Mouse (Mus musculus): Measurements from ENCODE around the gene Foxp1.
A peak's percentile ranks its signal among the peaks of the same experiment; 100 is the strongest.

The Foxp1 gene

DNA sequence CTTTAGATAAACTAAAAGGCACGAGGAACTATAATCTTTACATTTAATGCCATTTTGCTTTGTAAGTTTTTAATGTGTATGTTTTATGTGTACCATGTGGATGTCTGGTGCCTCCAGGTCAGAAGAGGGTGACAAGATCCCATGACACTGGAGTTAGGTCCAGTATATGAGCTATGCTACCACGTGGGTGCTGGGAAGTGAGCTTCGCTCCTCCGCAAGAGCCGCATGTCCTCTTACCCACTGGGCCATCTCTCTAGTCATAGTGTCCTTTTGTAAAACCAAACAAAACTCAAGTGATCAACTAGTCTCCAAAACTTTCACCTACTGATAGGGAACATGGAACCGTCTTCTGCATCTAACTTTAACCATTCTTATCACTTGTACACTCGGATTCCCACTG lies 542.5 kb downstream of the Foxp1 start:
- no peak for DNase-seq

- DNase-seq, result no peak
Measured at GRCm38 (mm10) chr6:98977806-98978205, 544.7 kb downstream of the Foxp1 start.

DNA sequence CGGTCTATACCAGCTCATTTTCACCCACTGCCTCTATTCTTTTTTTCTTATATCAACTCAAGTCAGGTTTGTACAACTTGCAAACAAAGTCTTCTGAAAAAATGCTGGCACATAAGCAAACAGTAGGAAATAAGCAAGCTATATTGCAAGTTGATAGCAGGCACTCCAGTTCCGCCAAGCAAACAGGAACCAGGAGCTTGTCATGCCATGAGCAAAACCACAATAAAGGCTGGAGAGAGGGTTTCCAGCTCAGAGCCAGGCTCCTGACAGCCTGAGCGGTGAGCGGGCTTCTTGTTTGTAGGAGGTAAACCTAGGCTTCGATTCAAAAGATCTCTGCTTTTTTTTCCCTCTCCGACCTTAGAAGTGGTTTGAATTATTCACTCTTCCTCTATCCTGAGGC lies 546.6 kb downstream of the Foxp1 start:
- no peak for DNase-seq

- DNase-seq, result no peak
Measured at GRCm38 (mm10) chr6:98973433-98973832, 549.1 kb downstream of the Foxp1 start.

DNA sequence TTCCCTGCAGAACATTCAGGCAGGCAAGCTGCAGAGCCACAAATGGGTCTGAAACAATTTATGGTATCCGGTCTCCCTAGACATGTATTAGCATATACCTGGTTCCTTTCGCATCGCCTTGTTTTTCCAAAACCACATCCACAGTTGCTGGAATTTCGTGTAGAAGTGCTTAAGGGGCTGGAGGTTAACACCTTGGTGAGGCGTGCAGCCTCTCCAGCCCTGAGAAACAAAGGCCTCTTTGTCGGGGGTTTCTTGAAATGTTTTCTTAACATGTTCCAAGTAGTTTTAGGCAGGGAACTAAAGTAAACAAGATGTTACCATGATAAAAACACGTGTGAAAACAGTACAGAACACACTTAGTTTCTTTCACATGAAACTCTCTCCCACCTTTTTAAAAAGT lies 550.1 kb downstream of the Foxp1 start:
- no peak for DNase-seq

DNA sequence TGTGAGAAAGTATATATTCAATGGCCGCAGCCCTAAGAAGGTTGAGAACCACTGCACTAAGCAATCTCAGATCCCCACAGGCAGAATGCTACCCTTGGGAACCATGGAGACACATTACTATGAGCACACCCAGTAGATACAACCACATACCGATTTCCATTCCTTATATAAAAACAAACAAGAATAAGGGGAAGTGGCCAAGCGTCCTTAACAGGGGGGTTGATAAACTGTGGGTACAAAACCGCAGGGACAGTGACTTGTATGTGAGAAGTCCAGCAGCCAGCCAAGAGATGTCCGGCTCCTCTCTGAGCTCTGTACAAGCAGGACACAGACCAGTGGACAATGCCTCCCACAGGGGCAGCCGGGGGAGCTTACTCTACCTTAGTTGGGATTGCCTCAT lies 563.2 kb downstream of the Foxp1 start:
- DNase-seq, result no peak

DNA sequence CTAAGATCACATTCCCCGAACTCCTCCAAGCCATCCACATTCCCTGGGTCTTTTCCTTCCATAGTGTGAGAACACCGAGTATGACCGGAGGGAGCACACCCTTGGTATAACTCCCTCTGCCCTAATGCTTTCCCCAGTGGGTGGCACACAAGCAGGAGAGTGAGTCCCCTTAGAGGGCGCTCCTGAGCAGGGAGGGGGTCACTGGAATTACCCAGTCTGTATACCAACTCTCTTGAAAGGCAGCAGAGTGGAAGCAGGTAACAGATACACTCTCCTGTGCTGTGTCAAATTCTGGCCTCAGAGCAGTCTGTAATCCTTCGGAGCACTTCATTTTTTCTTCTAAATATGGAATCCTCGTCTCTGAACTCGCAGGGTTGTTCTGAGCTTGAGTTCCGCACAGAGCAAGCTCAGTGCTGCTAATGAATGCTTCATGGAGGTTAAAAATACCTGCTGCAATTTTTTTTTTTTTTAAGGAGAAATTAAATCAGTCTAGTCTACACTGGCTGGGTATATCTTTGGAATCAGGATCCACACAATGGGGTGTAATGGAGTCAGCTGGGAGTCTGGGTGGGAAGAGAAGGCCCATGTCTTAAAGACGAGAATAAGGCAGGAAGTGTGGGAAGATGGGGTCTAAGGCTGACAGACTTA lies 565.9 kb downstream of the Foxp1 start:
- peak; percentile 20 for DNase-seq

DNA sequence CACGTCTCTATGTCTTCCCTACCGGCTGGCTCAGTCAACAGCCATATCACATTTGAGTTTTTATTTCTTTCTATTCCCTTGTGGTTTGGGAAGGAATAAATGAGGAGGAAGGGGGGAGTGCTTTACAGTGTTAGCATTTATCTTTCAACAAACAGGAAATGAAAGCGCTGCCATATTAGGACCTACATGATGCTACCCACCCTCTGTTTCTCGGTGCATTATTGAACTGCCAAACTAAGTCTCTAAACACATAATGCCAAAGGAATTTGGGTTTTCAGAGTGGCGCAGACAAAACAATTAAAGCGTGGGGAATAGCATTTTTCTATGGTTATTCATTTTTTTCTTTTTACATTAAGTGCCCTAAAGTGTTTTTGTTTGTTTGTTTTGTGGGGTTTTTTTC lies 566.8 kb downstream of the Foxp1 start:
- DNase-seq, result no peak

GRCm38 (mm10) chr6:98954439-98954838 lies 568.1 kb downstream of the Foxp1 start:
- DNase-seq, result no peak

DNA sequence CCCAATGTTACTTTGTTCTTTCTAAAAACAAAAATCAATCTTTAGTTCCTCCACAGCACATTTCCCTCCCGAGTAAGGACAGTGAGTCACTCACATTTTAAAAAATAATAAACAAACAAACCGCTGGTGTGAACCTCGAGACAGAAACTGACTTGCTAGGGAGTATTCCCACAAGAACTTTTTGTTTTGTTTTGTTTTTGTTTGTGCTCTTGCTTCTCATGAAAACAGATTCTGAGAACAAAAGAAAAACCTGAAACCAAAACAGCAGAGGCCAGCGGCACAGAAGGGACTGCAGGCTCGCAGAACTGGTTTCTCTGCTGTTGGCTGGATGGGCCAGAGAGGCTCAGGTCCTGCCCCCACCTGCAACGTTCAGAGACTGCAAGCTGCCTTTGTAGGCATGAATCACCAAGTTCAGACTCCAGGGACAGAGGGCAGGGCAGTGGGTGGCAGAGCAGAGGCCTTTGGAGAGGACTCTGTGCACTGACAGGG lies 572.8 kb downstream of the Foxp1 start:
- DNase-seq, result no peak

DNA sequence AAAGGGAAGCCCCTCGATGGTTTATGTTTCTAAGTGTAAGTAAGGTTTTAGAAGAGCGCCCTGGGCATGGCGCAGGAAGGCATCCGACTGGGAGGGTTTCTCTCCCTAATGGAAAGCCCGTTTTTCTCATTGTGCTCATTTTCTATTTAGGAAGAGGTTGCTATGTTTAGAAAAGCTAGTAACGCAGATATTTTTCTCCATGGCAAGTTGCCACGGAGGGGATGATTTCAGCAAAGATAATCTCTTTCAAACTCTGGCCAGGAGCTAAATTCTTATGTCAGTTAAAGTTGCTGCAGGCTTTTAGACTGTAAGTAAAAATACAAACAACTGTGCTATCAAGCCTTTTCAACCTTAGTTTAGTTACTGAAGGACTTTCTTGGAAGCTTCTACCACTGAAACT lies 573.2 kb downstream of the Foxp1 start:
- no peak for DNase-seq

GRCm38 (mm10) chr6:98948153-98949141 lies 574.1 kb downstream of the Foxp1 start:
- no peak for DNase-seq

DNA sequence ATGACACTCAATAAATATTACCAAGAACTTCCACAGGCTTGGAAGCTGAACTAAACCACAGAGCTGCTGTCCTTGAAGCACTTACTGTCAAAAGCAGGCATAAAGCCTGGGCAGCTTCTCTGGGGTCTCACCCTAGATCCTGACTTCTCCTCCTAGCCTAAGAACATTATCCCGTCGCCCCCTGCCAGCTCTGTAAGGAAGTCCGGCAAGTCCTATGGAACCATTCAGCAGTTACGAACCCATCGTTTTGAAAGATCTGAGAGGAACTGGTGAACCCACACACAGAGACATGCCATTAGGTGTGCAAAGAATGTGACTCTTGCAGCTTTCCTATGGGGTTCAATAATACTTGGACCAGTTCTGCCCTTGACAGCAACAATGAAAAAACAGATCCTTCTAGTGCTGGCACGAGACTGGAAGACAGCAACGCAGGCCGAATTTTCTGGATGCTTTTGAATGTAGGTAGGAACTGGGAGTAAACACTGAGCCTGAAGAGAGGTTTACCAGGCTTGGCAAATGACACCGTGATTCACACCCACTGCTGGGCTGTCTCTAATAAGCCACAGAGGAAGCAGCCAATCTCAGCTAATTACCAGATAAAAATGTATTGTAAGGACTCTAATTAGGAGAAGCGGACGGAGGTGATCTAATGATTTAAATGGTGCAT lies 574.9 kb downstream of the Foxp1 start:
- no peak for DNase-seq

DNA sequence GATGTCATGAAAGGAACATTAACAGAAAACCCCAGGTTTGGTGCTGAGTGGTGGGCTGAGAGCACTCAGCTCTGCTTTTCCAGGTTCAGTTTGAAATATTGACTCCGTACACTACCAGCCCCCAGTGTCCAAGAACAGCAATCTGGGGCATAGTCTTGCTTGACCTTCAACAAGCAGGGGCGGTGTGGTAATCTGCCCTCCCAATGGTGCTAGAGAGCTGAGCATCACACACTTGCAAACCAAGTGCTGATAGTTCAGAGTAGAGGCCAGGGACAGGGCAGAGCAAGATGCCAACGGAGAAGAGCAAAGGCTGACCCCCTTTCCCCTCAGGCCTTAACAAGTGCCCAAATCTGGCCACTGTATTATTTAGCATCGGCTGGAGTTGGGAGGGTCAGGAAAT lies 575.8 kb downstream of the Foxp1 start:
- DNase-seq, result no peak

- no peak for DNase-seq
Measured at GRCm38 (mm10) chr6:98945496-98946412, 576.8 kb downstream of the Foxp1 start.

DNA sequence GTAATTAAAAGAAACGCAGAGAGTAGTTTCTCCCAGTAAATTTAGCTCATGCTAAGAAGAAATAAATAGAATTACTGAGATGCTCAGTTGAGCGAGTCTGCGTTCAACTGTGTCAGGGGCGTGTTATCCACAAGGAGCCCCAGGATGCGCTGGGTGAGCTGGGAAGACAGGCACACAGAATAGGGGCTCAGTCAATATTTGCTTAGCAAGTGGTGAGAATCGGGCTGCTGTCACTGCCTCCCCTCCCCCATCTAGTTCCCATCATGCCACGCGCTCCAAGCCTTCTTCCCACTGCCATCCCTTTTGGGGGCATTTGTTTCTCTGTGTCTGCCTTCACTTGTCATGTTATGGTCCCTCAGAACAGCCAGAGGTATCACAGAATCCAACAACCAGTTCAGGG lies 584.2 kb downstream of the Foxp1 start:
- no peak for DNase-seq

- DNase-seq, result no peak
Measured at GRCm38 (mm10) chr6:98937513-98937912, 585.0 kb downstream of the Foxp1 start.

GRCm38 (mm10) chr6:98936377-98936776 lies 586.1 kb downstream of the Foxp1 start:
- no peak for DNase-seq

- DNase-seq, result no peak
Measured at GRCm38 (mm10) chr6:98935169-98935568, 587.4 kb downstream of the Foxp1 start.

DNA sequence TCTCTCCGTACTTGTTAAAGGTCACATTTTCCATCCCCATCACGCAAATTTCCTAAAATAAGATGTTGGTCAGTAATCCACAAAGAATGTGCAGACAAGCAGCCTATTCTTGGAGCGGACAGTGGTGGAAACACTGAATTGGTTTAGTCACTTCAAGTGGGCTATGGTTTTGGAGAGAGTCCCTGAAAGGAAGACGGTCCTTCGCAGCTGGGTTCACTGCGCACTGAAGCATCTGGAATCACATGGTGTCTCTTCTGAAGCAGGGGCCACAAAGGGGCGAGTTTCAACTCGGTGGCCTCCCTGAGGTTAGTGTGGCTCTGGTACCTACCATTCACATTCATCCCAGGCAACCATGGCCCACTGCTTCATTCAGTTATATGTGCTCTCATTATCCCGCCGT lies 588.1 kb downstream of the Foxp1 start:
- no peak for DNase-seq

DNA sequence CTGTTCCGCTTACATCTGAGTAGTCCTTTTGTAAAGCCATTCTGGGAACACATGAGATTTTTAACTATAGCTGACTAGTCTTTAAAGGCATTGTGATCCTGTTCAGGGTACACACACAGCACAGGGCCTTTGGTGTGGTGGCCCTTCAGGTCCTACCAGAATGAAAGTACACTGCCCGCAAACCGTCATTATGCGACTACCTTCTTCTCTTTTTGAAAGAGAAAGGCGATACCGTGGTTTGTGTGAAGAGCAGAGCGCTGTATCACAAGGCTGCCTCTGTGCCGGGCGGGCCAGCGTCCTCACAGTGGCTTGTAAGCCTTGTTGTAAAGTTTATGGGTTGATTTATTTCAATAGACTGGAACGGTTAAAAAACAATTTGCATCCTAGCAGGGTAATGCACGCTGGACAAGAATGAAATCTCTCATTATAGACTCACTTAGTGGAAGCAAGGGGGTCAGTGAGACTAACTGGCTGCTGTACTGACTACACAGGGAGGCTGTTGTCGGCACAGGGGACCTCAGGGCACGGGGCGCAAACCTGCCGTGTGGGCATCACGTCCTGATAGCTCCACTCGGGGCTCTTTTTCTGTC lies 589.3 kb downstream of the Foxp1 start:
- no peak for DNase-seq

All from liver (tissue).